Mouse (Mus musculus) kidney, adult 10 weeks (tissue): ENCODE data around the gene Rnpc3. TPM values are rescaled to one million over a fixed set of nuclear protein-coding genes. Genes with fewer than 3 reads are reported as not detected.

Source experiments
- polyA plus RNA-seq: library from polyadenylated mRNA; stranded (reverse); fragments of 350-450 nt; fragmentation: Illumina TruSeq; extraction: RNeasy Lipid Tissue Mini Kit (QIAGEN cat#74804); gene quantifications from one replicate; pipeline ENCODE4 v1.2.3, GENCODE M21; 2014; ENCODE audit warnings: low read depth, low replicate concordance

The Rnpc3 gene
- polyA plus RNA-seq = 51.9 TPM

DNA sequence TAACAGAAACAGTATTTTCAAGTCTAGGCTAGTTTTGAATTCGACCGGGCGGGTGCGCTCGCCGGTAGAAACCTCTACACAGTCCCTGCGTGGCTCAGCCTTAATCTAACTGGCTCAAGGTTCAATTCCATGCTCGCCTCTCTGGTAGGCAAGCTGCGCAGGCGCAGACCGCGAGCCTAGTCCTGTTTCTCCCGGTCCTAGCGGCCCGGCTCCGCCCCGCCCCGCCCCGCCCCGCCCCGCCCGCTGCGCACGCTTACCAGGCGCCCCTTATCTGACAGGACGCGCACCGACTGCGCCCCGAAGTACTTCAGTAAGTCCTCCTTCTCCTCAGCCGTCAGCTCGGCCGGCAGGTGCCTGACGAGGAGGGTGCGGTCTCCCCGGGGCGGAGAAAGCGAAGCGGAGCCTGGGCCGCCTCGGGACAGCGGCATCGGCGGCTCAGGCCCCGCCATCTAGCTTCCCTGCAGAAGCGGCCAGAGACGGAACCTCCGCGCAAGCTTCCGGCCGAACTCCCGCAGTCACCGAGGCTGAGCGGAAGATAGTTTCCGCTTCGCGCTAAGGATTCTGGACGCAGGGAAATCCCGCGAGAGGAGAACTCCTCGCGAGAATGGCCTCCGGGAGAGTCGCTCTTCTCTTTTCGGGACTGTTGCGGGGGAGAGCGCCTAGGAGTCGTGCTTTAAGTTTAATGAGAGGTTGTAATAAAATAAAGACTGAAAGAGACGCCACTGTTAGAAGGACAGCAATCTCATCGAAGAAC, at the start of gene Rnpc3:
Gene Rnpc3 (minus strand): TSS at position 544 of the 754 bp plus-strand sequence.

DNA sequence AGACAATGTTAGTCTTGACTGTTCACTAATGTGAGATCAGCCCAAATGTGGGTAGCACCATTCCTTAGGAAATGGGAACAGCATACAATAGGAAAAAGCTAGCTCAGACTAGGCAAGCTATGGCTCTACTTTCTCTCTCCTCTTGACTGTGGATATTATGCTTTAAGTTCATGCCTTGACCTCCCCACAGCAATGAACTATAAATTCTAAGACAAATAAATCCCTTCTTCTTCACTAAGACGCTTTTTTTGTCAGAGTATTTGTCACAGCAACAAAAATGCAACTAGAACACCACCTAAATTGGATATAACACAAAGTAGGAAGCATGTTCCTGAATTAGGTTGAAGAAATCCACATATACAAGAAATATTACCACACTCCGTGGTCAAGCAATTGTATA, 23.4 kb downstream of the Rnpc3 start, which contains the start of gene Amy1:
Gene Amy1 (minus strand): TSS at position 101 of the 400 bp plus-strand sequence.

Other genes starting within 250 kb of the Rnpc3 start
- gene Amy2a1, start 97.7 kb downstream of the Rnpc3 start, polyA plus RNA-seq = not detected
- 13.1 TPM for gene Amy1, start 23.4 kb downstream of the Rnpc3 start, polyA plus RNA-seq